Mouse (Mus musculus): ENCODE measurements around the gene Fam151b. TPM values are rescaled to one million over a fixed set of nuclear protein-coding genes. Genes with fewer than 3 reads are reported as not detected.

Gene Fam151b
- polyA plus RNA-seq (2017; shearing (Covaris generic)): under 1 TPM in 1 of 3 experiments, not detected in 2; 0.63 TPM

- ATAC-seq: peak; percentile 98
Observed at GRCm38 (mm10) chr13:92483852-92484463, at the start of gene Fam151b. Gene Fam151b (minus strand): TSS chr13:92484015.

- no peak for ATAC-seq
Observed at GRCm38 (mm10) chr13:92532216-92532615, 48.4 kb upstream of the Fam151b start.

- ATAC-seq: peak; percentile 6
Observed at GRCm38 (mm10) chr13:92531237-92531636, 47.4 kb upstream of the Fam151b start.

DNA sequence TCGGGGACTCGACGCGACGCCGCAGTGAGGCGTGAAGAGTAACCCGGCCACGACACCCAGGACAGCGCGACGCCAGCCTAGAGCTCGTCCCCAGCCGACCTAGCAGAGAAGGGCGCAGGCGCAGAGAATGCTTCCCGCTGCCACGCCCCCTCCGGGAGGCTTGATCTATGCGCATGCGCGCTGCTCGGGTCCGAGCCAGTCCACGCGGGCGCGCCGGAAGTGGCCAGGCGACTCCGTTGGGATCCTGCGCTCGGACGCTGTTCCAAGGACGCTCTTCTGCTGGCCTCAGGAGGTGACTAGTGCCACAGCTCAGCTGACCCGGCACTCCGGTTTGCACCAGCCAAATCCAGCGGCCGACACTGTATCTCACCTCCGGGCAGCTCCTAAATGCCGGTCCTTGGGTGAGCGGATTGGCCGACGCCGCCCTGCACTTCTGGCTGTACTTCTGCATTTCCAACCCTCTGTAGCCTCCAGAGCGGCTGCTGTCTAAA is 47.0 kb upstream of the Fam151b start, which contains the start of gene Zfyve16:
Gene Zfyve16 (minus strand): TSS at position 148 of the 491 bp plus-strand sequence.
- ATAC-seq: peak; percentile 86

- ATAC-seq: peak; percentile 37
Observed at GRCm38 (mm10) chr13:92529828-92530720, 46.3 kb upstream of the Fam151b start.

DNA sequence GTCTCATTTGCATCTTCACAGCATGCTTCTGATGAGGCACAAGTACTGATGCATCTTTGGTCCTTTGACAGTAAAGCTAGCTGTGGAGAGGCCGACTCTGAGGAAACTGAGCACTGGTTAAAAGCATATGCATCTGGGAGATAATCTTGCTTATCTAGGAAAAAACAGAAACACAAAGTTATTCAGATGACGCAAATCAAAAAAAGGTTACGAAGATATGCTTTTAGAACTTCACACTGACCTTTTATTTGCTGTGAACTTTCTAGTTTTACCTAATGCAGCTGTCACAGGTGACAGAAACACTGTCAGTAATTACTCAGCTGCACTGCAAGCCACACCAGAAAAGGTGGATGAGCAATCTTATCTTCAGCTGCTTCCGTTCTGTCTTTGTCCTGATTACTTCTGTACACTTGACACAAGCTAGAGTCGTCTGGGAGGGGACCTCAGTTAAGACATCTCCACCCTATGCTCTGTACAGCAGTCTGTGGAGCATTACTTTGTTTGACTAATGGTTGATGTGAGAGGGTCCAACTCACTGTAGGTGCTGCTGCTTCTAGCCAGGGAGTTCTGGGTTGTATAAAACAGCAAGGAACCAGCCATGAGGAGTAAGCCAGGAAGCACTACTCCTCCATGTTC is 39.5 kb upstream of the Fam151b start:
- peak; percentile 32 for ATAC-seq

DNA sequence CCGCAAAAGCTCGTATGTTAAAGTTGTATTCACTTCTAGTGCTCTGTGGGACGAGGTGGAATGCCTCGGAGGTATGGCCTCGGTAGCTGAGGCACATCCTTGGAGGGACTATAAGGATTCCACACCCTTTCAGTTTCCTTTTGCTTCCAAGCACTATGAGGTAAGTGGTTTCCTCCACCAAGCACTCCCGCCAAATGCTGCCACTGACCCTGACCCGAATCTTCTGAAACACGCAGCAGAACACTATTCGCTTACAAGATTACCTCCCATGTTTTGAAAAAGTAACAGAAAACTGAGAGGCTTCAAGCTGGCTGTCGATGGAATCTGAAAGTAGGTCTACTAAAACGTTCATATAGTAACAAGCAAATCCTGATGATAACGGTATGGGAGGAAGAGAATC is 21.1 kb upstream of the Fam151b start:
- no peak for ATAC-seq

- no peak for ATAC-seq
Observed at GRCm38 (mm10) chr13:92491923-92492322, 8.1 kb upstream of the Fam151b start.

DNA sequence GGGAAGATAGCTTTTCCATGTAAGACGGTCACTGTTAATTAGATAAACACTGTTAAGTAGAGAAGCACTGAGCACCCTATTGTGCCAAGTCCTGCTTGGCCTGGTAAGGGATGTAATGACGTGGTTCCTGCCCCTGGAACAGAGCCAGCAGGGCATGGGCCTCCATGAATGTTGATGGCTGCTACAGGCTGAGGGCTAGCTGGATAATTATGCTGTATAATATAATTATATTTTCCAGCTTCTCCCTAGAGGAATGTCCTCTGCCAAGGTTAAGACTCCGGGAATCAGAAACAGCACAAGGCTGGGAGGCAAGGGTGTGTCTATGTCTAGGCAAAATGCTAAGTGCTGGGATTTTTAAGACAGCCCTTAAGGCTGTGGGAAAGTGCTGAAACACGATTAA is 7.0 kb upstream of the Fam151b start:
- no peak for ATAC-seq

DNA sequence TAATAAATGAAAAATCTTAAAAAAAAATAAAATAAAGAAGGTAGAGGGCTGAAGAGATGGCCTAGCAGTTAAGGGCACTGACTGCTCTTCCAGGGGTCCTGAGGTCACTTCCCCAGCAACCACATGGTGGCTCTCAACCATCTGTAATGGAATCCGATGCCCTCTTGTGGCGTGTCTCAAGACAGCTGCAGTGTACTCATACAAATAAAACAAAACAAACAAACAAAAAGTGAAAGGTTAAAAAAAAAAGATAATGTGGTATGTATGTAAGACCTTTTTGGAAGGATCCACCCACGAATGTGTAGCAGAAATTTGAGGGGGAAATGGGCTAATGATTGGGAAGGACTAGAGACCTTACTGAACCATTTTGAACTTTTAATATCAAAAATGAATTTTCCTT is 467 bp downstream of the Fam151b start:
- ATAC-seq: peak; percentile 65

DNA sequence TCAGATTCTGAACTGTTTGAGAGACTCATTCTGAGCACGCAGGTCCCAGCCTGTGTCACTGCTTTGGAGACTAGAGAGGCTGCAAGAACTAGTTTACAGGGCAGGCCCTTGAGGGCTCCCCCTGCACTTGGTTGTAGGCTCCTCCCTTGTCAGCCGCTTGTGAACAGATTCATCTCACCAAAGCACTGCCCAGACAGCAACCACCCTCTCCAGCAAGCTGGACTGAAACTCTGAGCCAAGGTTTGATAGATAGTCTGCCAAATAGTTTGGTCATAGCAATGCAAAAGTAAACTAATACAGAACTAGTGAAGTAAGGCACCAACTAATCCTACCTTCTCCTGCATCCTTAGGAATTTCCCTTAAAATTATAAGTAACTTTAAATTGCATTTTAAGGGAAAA is 13.7 kb downstream of the Fam151b start:
- ATAC-seq: no peak

GRCm38 (mm10) chr13:92469381-92469780 is 14.4 kb downstream of the Fam151b start:
- ATAC-seq: no peak

- ATAC-seq: no peak
Observed at GRCm38 (mm10) chr13:92467891-92468290, 15.9 kb downstream of the Fam151b start.

DNA sequence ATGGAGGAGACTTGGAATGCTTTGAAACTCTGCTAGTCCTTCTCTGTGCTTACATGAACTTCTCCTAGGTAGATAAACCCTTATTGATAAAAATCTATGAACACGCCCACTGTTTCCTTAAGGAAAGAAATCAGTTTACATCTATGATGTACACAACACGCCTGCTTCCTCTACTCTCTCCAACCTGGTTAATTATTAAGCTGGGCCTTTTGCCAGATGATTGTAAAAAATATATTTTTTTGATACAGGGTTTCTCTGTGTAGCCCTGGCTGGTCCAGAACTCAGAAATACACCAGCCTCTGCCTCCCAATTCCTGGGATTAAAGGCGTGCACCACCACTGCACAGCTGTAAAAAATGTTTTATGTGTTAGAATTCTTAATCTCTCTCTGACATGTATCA is 19.1 kb downstream of the Fam151b start:
- ATAC-seq: no peak

DNA sequence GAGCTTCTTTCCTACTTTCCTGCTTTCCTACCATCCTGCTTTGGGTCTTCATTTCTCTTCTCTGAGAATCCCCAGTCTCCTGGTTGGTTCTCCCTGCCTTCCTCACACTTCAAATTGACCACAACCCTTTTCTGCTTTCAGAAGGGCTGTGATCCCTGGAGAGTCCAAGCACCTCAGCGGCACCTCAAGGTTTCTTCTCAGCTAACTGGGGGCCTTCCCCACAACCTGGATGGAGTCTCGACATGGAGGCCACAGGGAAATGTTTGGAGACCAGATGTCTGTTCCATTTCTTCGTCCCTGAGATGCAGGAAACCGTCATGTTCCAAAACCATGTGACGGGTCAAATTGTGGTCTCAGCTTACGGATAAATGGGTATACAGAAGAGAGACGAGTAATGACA is 36.9 kb downstream of the Fam151b start:
- no peak for ATAC-seq

DNA sequence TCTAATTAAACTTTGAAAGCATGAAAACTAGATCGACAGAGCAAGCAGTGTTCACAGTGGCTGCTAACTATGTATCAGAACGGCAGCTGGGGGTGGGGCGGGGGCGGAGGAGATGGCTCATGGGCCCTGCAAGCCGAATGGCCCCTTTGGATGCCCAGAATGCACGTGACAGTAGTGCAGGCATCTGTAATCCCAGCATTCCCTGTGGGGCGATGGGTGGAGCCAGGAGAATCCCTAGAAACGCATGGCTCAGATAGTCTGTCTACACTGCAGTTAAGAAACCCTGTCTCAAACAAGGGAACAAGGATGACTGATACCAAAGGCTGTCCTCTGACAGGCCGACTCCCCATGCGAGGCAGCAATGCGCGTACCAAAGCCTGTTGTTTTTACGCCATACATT is 43.5 kb downstream of the Fam151b start:
- no peak for ATAC-seq

GRCm38 (mm10) chr13:92438656-92439055 is 45.2 kb downstream of the Fam151b start:
- no peak for ATAC-seq

DNA sequence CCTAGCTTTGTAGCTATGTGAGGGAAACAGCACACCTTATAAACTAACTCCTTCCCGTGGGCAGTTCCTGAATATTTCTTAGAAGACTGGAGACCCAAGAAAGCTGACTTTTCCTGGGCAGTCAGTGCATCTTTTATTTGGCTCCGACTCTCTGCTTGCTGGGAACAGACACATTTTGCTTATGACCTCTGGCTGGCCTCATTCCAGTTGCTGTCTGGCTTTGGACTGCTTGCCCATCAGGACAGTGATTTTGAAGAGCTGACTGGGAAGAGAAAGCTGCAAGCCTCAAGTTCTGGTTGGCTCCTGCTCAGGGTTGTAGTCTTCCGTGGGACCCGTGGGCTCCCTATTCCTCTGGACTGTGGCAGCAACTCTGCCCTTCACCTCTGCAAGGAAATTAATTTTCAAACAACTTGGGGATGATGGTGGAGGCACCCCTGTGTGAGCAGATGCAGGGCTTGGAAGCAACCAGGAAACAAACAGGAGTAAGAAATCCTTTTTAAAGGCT is 56.4 kb downstream of the Fam151b start:
- no peak for ATAC-seq

DNA sequence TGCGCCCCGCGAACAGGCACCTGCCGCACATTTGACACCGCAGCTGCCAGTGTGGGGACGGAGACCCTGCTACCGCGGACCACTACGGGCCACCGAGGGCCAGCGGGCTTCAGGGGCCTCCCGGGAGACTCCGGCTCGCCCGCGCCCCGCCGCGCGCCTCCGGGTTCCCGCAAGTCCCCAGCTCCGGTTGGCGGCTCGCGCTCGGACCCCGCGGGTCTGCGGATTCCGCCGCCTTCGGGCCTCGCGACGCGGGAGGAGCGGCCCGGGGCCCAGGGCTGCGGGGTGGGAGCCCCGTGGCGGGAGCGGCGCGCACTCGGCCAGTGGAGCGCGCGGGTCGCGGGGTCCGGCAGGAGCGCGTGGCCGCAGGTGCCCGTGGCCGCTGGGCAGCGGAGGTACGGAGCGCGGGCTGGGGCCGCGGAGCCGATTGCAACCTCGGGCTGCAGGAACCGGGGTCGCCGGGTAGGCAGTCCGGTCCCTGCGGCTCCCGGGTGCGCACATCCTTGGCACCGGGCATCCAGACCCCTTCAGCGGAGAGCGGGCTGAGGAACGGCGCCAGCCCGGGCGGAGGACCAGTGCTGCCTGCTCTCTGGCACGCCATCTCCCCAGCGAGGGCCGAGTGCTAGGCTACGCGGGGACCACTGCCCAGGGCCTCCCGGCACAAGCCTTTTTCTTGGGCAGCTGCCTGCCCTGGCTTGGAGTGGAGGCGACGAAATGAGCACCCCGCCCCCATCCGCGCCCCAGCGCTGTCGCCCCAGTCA is 57.3 kb downstream of the Fam151b start:
- no peak for ATAC-seq

- ATAC-seq: peak; percentile 67
Observed at GRCm38 (mm10) chr13:92425758-92426264, 58.0 kb downstream of the Fam151b start, which contains the start of gene Ankrd34b. Gene Ankrd34b (plus strand): TSS chr13:92425896.

DNA sequence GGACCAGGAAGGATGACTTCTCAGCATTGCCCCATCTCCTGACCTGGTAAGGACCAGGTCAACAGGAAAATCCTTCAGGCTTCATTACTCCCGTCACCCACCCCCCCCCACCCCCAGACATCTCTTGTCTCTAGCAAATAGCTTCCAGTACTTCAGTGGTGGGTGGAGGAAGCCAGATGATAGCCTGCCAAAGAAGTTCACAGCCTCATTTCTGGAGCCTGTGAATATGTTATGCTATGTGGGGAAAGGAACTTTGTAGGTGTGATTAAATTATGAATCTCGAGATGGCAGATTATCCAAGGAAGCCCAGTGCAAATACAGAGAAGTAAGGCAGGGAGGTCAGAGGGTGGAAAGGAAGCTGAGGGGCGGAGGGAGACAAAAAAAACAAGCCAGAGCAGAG is 60.1 kb downstream of the Fam151b start:
- no peak for ATAC-seq

DNA sequence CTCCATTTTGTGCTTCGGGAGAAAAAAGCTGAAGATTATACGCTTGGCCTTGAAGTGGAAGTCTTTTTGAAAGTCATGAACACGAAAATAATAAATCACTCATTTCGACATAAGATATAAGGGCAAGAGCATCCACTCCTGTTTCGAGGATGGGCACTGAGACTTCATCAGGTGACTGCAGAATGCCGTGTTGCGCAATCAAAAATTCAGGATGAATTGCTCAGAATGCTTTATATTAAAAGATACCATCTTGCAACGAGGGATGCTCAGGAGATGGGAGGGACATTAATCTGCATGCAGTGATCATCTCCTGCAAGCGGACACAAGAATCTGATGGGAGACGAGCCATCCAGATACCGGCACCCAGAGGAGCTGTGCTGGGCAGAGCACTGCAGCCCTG is 64.2 kb downstream of the Fam151b start:
- ATAC-seq: no peak
